Mouse (Mus musculus) heart, embryonic 15.5 days (tissue): ENCODE measurements at regions not wholly inside any gene's neighbourhood (a gene's known extent, or its start where the extent isn't known, plus 50 kb on each side); places are given as distances from the start of the nearest gene placed in this dataset.
A peak's percentile ranks its signal among the peaks of the same experiment; 100 is the strongest.

ENCODE experiments used
- ATAC-seq: fragments of 200-750 bp; cut with Nextera tagmentation; replicated peaks from 2 replicates; pipeline ENCODE4 v1.8.0; 2017; ENCODE audit warnings: low read depth, moderate TSS enrichment; ENCODE audit not compliant: insufficient number of reproducible peaks, insufficient read depth, low FRiP score
- H3K27ac ChIP-seq: fragments of 300-500 bp; sonication (generic); 2 replicates; pipeline ENCODE4 v1.5.1; 2015; ENCODE audit warnings: mild to moderate bottlenecking, inconsistent platforms
- H3K27me3 ChIP-seq: fragments of 300-500 bp; sonication (generic); 2 replicates; pipeline ENCODE4 v1.6.1; 2015; ENCODE audit warnings: inconsistent platforms
- H3K36me3 ChIP-seq: fragments of 300-500 bp; sonication (generic); 2 replicates; pipeline ENCODE4 v1.6.1; 2015; ENCODE audit warnings: mild to moderate bottlenecking, inconsistent platforms
- H3K4me1 ChIP-seq: fragments of 300-500 bp; sonication (generic); replicated peaks from 2 replicates; pipeline ENCODE4 v1.6.1; 2015; ENCODE audit warnings: inconsistent platforms
- H3K4me2 ChIP-seq: fragments of 300-500 bp; sonication (generic); 2 replicates; pipeline ENCODE4 v1.6.1; 2015; ENCODE audit warnings: inconsistent platforms, mild to moderate bottlenecking, moderate library complexity
- H3K4me3 ChIP-seq: fragments of 300-500 bp; sonication (generic); 2 replicates; pipeline ENCODE4 v1.5.1; 2015; ENCODE audit warnings: mild to moderate bottlenecking, inconsistent platforms
- H3K9ac ChIP-seq: fragments of 300-500 bp; sonication (generic); 2 replicates; pipeline ENCODE4 v1.6.1; 2015; ENCODE audit warnings: mild to moderate bottlenecking, inconsistent platforms
- H3K9me3 ChIP-seq: fragments of 300-500 bp; sonication (generic); replicated peaks from 2 replicates; pipeline ENCODE4 v1.6.1; 2016; ENCODE audit warnings: inconsistent platforms
- WGBS: fragments of 180-500 bp; shearing (Covaris S2); methylation state at CpG from one replicate; pipeline ENCODE4 v1.1.7; 2015; ENCODE audit warnings: mixed read lengths; 5-methylcytosine and 5-hydroxymethylcytosine counted together

DNA sequence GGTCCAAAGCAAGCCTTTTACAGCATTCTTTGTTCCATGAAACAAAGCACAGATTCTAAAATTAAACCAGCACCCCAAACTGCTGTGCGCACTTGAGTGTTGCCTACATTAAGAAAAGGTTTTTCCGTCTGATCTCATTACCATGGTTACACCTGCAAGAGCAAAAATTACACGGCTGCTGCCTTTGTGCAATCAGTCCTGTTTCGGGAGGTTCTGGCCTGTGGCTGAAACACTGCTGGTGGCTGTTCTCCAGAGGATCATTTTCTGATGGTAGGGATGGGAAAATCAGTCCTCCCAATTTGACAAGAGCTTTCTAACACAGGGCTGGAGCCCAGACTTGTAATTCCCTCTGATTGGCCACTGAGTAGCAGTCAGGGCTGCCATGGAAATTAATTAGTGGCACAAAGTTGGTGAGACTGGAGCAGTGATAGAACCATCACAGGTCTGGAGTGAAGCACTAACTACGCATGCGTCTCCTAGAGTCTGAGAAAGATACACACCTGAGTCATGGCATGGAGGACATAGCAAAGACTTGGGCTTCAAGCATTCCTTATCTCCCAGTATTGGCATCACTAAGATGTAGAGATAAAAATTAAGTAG is 114.8 kb upstream of the Fam49a start:
- no peak overlapping the region for H3K4me2 ChIP-seq
- ATAC-seq, result no peak
- H3K36me3 ChIP-seq, result no peaks in the 10 kb centered on the region
- no peaks in the 10 kb centered on the region for H3K9me3 ChIP-seq
- H3K27ac ChIP-seq, result no peak overlapping the region
- H3K9ac ChIP-seq, result no peak overlapping the region
- 81% methylated on average over 6 of the region's 6 CpGs for WGBS
- no peak overlapping the region for H3K4me3 ChIP-seq
- H3K27me3 ChIP-seq, result no peaks in the 10 kb centered on the region
- no peaks in the 10 kb centered on the region for H3K4me1 ChIP-seq

DNA sequence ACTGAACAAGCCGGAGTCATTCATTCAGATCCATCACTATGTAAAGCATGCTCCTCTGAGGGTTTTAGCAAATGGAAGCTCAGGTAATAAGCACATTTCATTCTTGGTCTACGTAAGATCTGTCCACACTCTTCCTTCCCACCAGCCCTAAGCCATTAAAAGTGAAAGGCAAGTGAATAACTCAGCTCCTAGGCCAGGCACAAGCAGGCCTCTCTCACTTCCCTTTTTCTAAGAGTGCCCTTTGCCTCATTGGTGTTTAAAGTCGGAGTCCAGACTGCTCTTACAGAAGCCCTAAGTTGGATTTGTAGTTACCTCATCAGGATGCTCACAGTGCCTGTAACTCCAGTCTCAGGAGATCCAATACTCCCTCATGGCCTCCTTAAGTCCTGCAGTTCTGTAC is 114.1 kb upstream of the Fam49a start:
- Histone ChIP-seq H3K4me3 (no peak overlapping the region), H3K27me3 (no peaks in the 10 kb centered on the region), H3K27ac (no peak overlapping the region), H3K9ac (no peak overlapping the region), H3K4me1 (no peaks in the 10 kb centered on the region), H3K9me3 (no peaks in the 10 kb centered on the region), H3K4me2 (no peak overlapping the region), H3K36me3 (no peaks in the 10 kb centered on the region)
- no peak for ATAC-seq
- 77% methylated on average over 3 of the region's 3 CpGs for WGBS

DNA sequence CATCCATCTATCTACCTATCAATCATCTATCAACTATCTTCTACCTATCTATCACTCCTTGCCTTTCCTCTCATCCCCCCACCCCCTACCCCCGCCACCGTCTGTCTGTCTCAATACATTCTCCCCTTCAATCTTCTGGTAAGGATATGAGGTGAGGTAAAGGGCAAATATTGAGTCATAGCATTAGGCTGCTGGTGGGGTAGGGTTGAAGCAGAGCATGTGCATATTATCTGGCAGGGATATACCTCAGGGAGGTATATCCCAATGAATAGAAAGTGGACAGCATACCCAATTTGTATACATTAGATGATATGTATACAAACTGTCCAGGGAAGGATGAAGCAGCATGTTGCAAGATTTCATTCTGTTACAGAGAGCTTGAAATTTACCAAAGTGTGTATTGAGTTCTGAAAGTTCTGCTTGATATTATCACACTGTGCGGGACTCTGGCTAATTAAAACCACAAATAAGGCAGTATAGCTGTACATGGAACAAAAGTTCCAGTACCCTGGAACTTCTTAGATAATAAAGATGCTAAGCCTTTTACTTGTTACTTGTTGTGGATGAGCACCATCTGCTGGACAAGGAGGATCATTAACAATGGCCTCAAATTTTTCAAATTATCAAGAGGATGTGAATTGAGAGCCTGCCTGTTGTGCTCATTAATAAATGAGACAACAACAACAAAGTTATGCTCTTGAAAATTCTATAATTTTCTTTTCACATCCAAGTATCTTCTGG is 113.1 kb upstream of the Fam49a start:
- Histone ChIP-seq H3K36me3 (no peaks in the 10 kb centered on the region), H3K4me2 (no peak overlapping the region), H3K4me1 (no peaks in the 10 kb centered on the region), H3K27me3 (no peaks in the 10 kb centered on the region), H3K4me3 (no peak overlapping the region), H3K9ac (no peak overlapping the region), H3K9me3 (no peaks in the 10 kb centered on the region), H3K27ac (no peak overlapping the region)
- ATAC-seq, result no peak
- 49% methylated on average over 3 of the region's 3 CpGs for whole genome bisulfite sequencing

DNA sequence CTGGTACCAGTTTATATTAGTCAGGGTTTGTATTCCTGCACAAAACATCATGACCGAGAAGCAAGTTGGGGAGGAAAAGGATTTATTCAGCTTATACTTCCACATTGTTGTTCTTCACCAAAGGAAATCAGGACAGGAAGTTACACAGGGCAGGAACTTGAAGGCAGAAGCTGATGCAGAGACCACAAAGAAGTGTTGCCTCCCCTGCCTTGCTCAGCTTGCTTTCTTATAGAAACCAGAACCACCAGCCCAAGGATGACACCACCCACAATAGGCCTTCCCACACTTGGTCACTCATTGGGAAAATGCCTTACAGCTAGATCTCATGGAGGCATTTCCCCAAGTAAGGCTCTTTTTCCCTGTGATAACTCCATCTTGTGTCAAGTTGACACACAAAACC is 97.5 kb upstream of the Fam49a start:
- Histone ChIP-seq H3K27ac (no peak overlapping the region), H3K9me3 (no peaks in the 10 kb centered on the region), H3K9ac (no peak overlapping the region), H3K36me3 (no peaks in the 10 kb centered on the region), H3K4me1 (no peaks in the 10 kb centered on the region), H3K27me3 (no peaks in the 10 kb centered on the region), H3K4me2 (no peak overlapping the region), H3K4me3 (no peak overlapping the region)
- ATAC-seq, result no peak
- 46% methylated on average over 1 of the region's 1 CpGs for WGBS

DNA sequence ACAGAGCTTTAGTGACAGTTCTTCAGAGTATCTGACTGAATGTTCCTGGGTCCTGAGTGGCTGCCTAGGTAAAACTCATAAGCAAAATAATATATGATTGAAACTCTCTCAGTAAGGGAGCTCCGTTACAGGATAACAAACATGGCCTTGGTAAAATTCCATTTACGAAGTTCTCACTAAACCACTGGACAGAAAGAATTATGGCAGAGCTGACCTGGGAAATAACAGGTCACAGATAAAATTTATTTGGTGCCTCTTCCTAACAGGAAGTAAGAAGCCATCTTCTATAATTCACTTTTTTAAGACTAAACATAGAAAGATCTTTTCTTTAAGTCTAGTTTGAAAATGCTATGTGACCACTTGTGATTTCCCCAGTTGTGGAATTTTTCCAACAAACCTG is 91.4 kb upstream of the Fam49a start:
- Histone ChIP-seq H3K36me3 (no peaks in the 10 kb centered on the region), H3K27me3 (no peaks in the 10 kb centered on the region), H3K4me2 (no peak overlapping the region), H3K4me1 (peaks cover 2% of the 10 kb centered on the region; the same call in 1 of the 2 replicates), H3K27ac (no peak overlapping the region), H3K9me3 (no peaks in the 10 kb centered on the region), H3K4me3 (no peak overlapping the region), H3K9ac (no peak overlapping the region)
- WGBS, result 80% methylated on average over 2 of the region's 2 CpGs
- no peak for ATAC-seq

DNA sequence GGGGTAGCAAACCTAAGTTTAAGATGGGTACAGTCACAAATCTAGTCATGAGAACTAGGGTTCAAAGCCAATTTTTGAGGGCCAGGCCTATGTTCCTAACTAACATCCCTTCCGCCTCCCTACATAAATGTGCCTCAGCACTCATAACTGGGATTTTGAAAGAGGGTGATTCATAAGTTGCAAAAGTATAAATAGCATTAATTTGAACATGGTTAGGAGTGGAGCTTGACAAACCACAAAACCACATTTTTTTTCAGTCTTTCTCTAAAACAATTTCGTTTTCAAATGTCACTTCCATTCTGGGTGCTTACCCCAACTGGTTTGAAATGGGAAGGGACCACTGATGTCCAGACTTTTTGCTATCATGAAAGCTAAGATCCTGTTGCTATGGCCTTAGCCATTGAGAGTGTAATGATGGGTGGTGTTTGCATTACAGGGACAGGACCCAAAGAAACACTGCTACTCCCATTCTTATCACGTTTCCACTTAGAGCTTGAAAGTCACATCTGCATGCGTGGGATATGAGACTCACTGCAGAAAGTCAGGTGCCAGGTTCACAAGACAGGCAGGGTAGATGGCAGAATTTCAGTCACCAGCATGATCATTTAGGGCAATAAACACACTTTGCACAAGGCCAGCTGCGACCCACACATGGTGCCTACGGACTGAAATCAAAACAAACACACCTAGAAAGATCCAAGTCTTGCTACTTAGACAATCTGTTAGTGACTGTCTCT is 89.7 kb upstream of the Fam49a start:
- no peak overlapping the region for H3K9ac ChIP-seq
- ATAC-seq, result no peak
- no peaks in the 10 kb centered on the region for H3K27me3 ChIP-seq
- no peak overlapping the region for H3K27ac ChIP-seq
- H3K4me2 ChIP-seq, result no peak overlapping the region
- 59% methylated on average over 6 of the region's 6 CpGs for WGBS
- no peak overlapping the region for H3K4me3 ChIP-seq
- peaks cover 11% of the 10 kb centered on the region for H3K4me1 ChIP-seq
- no peaks in the 10 kb centered on the region for H3K36me3 ChIP-seq
- no peaks in the 10 kb centered on the region for H3K9me3 ChIP-seq

DNA sequence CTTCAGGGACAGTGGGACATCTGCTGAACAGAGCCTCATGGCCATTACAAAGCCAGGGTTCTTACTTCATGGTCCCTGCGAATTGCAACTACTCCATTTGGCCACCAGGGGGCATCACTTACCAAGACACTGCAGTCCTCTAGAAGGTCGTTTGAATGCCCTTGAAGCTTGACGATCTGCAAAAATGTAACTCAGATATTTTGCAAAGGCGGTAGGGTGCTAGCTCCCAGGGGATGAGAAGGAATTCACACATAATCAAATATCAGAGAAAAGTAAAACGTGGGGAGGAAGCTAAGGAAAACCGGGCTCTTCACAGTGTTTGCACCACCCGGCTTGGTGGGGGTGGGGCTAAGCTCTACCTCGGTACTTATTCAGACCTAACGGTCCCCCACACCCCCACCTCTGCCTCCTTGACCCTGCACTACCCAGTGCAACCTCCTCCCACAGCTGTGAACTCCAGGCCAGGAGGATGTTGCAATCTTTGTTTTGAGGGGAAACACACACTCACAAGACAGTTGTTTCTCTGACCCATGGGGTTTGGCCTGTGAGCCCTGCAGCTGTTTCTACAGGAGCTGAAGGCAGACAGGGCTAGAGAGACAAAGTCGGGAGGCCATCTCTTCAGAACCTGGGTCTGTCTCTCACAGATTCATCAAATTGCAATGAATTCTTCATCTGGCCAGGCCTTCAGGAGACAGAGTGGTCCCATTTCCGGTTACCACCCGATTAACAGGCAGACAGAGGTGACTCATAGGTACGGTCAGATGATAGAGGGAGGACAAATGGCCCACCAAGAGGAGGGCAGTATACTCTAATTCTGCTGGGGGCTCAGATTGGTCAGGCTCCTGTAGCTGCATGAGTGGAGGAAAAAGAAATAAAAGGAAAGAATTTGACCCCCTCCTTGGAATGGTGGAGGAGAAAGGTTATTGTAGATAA is 85.3 kb upstream of the Fam49a start:
- peak overlapping the region; percentile 38 for H3K4me3 ChIP-seq
- H3K36me3 ChIP-seq, result no peaks in the 10 kb centered on the region
- ATAC-seq, result peak; percentile 28
- 0 out of 2 replicates have a peak overlapping the region, but pooled peaks have one; percentile 8 for H3K9ac ChIP-seq
- peak overlapping the region; percentile 67 for H3K4me2 ChIP-seq
- H3K27me3 ChIP-seq, result no peaks in the 10 kb centered on the region
- no peak overlapping the region for H3K27ac ChIP-seq
- H3K9me3 ChIP-seq, result no peaks in the 10 kb centered on the region
- H3K4me1 ChIP-seq, result peaks cover 38% of the 10 kb centered on the region
- 6% methylated on average over 13 of the region's 13 CpGs for WGBS

DNA sequence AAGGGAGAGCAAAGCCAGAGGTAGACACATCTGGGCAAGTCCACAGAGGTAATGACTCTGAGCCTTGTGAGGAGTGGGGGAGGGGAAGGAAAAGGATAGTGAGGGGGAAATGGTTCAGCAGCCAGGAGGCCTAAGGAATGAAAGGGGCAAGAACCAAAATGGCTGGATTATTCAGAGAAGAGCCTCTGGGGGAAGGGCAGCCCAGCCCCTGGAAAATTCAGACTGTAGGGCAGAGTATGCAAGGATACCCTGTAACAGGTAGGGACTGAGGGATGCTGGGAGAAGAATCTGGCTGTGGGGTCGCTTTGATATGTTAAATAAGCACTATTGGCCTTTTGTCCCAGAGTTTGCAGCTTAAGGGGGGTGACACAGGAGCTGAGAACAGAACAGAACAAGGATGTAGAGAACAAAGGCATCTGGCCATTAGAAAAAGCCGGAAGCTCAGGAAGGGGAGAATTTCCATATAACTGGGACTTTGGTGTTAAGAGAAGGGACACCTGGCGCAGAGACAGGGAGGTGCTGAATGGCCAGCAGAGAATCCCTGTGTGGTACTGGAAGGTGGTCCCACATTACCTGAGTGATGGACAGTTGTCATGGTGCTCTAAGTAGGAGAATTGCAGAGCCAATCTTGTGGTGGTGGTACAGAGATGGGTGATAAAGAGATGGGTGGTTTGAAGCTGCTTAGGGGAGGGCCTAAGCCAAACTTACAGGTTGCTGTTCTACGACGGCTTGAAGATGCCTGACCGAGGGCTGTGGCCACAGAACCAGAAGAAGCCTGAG is 84.5 kb upstream of the Fam49a start:
- Histone ChIP-seq H3K4me2 (no peak overlapping the region), H3K4me3 (no peak overlapping the region), H3K27ac (no peak overlapping the region), H3K27me3 (no peaks in the 10 kb centered on the region), H3K9ac (no peak overlapping the region), H3K9me3 (no peaks in the 10 kb centered on the region), H3K36me3 (no peaks in the 10 kb centered on the region), H3K4me1 (peaks cover 37% of the 10 kb centered on the region)
- no peak for ATAC-seq
- 85% methylated on average over 6 of the region's 6 CpGs for WGBS

DNA sequence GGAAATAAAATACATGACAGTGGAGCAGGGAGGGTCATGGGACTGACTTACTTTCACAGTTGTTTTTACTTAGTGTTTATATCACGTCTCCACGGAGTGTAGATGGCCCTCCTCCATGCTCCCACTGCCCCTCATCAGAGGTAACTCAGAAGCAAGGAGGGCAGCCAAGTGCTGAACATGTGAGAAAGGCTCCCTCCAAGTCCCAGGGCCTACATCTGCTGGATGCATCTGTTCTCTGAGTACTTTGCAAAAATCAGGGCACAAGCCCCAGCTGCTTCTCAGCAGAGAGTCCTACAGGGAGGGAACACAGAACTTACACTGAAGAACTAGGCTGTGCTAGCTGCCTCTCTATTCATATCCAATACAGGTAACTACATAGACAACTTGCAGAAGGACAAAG is 83.5 kb upstream of the Fam49a start:
- H3K9ac ChIP-seq, result no peak overlapping the region

DNA sequence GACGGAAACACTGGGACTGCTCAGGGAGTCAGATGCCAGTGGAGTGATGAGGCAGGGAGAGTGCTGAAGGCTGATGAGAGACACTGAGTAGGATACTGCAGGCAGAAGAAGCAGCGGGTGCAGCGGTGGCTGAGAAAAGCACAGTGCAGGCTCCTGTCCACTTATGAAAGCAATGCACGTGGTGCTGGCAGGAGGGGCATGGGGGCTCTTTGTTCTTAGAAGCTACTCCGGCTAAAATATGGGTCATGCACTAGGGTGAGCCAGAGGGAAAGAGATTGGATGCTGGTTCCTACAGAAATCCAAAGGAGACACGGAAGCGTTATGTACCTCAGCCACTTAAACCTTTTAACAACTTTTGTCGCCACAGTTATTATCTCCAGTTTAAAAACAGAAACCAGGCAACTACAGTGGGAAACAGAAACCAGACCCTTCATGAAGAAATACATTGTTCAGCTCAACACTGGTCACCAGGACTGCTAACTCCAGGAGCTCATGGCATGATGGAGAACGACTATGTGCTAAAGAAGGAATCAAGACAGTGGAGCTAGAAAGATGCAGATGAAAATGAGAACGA is 82.6 kb upstream of the Fam49a start:
- WGBS, result 28% methylated on average over 10 of the region's 10 CpGs
- H3K9ac ChIP-seq, result no peak overlapping the region
- H3K4me3 ChIP-seq, result no peak overlapping the region
- peak; percentile 83 for ATAC-seq
- H3K27me3 ChIP-seq, result no peaks in the 10 kb centered on the region
- H3K27ac ChIP-seq, result peak overlapping the region; percentile 59
- H3K4me2 ChIP-seq, result peak overlapping the region; percentile 33
- H3K4me1 ChIP-seq, result peaks cover 36% of the 10 kb centered on the region
- H3K36me3 ChIP-seq, result no peaks in the 10 kb centered on the region
- H3K9me3 ChIP-seq, result no peaks in the 10 kb centered on the region

More for the DNA sequence above, 83.5 kb upstream of the Fam49a start:
- Histone ChIP-seq H3K4me1 (peaks cover 36% of the 10 kb centered on the region), H3K36me3 (no peaks in the 10 kb centered on the region), H3K9me3 (no peaks in the 10 kb centered on the region), H3K27me3 (no peaks in the 10 kb centered on the region), H3K4me3 (no peak overlapping the region), H3K4me2 (no peak overlapping the region), H3K27ac (no peak overlapping the region)
- no peak for ATAC-seq
- WGBS, result 63% methylated on average over 2 of the region's 2 CpGs
